22 mouse cellular contexts compared by ENCODE assay signal in genomic region chr2:35287017-35287620, GRCm38 (mm10). TPM values are rescaled to one million over a fixed set of nuclear protein-coding genes. Genes with fewer than 3 reads are reported as not detected.
DNase-seq lines count a peak whose midpoint lies in the region; ATAC-seq and TF ChIP-seq lines count a peak whose summit lies in the region.
"Had no signal": no experiment of that assay in that cellular context is flagged by ENCODE, and none has a peak within 500 bp of the region (broad histone marks: within the 10 kb centered on the region; RNA-seq: fewer than 3 reads in every experiment).

No protein-coding gene starts in this region.

- peaks cover 34% of the 10 kb centered on the region for H3K36me3 ChIP-seq in heart, embryonic 16.5 days (ENCODE audit: control insufficient read depth, insufficient read depth)
- H3K36me3 ChIP-seq in lung, embryonic 15.5 days: peaks cover 13% of the 10 kb centered on the region; the same call in 1 of the 2 replicates
- H3K36me3 ChIP-seq in forebrain, postnatal 0 days (ENCODE audit: insufficient read depth): no peaks in the 10 kb centered on the region
- H3K36me3 ChIP-seq: forebrain, embryonic 12.5 days; midbrain, embryonic 15.5 days; neural tube, embryonic 12.5 days had no signal

- no peak overlapping the region for H3K4me2 ChIP-seq in heart, embryonic 16.5 days (ENCODE audit: low read depth, low read length)
- H3K4me2 ChIP-seq in lung, embryonic 15.5 days: no peak overlapping the region
- no peak overlapping the region for H3K4me2 ChIP-seq in forebrain, postnatal 0 days (ENCODE audit: low read depth)
- H3K4me2 ChIP-seq: embryonic facial prominence, embryonic 12.5 days; forebrain, embryonic 12.5 days; liver, embryonic 12.5 days; midbrain, embryonic 15.5 days; neural tube, embryonic 12.5 days had no signal

- no peak for DNase-seq in heart, adult 8-10 months (ENCODE audit: low spot score)
- DNase-seq in lung, adult 2 months: peak; percentile 69
- peak; percentile 88 for DNase-seq in lung, postnatal 36 days
- no peak for DNase-seq in forebrain, postnatal 0 days
- DNase-seq in cerebellum, adult 9-11 months: no peak
- DNase-seq: adrenal gland, postnatal 10 days; cerebellum, adult 18-20 months; cerebellum, postnatal 25 days; kidney, adult 9 months; kidney, postnatal 25 days had no signal

- WGBS in heart, embryonic 16.5 days: 69% methylated on average over 12 of the region's 12 CpGs
- WGBS in lung, adult 2 months: 53% methylated on average over 12 of the region's 12 CpGs
- WGBS in lung, embryonic 15.5 days: 61% methylated on average over 12 of the region's 12 CpGs
- 81% methylated on average over 12 of the region's 12 CpGs for WGBS in forebrain, postnatal 0 days

- no peak overlapping the region for H3K4me3 ChIP-seq in heart, embryonic 16.5 days (ENCODE audit: low read length)
- H3K4me3 ChIP-seq in lung, adult 2 months (replicated peaks; ENCODE audit: extremely low read depth, low read depth, low read length): no peak overlapping the region
- no peak overlapping the region for H3K4me3 ChIP-seq in lung, embryonic 15.5 days
- H3K4me3 ChIP-seq in forebrain, postnatal 0 days (ENCODE audit: low read depth, low read length): no peak overlapping the region
- H3K4me3 ChIP-seq: embryonic facial prominence, embryonic 12.5 days; erythroblast, embryonic 14.5 days; forebrain, embryonic 12.5 days; layer of hippocampus, adult 2 months; liver, embryonic 12.5 days; midbrain, embryonic 15.5 days; neural tube, embryonic 12.5 days had no signal

- peaks cover 10% of the 10 kb centered on the region for H3K4me1 ChIP-seq in heart, embryonic 16.5 days (ENCODE audit: control insufficient read depth, insufficient read depth, low read length)
- H3K4me1 ChIP-seq in lung, adult 2 months (ENCODE audit: control insufficient read depth, insufficient read depth, low read length): peaks cover 8% of the 10 kb centered on the region
- peaks cover 46% of the 10 kb centered on the region for H3K4me1 ChIP-seq in lung, embryonic 15.5 days
- no peaks in the 10 kb centered on the region for H3K4me1 ChIP-seq in forebrain, postnatal 0 days (ENCODE audit: insufficient read depth)

- TF ChIP-seq CTCF in lung, adult 2 months (IDR thresholded peaks at IDR 0.05; ENCODE audit: insufficient read depth, low read length): no peak
- no peak for TF ChIP-seq CTCF in forebrain, postnatal 0 days (IDR thresholded peaks at IDR 0.05; ENCODE audit: low read depth)

- no peaks in the 10 kb centered on the region for H3K27me3 ChIP-seq in heart, embryonic 16.5 days (ENCODE audit: control insufficient read depth, insufficient read depth, low read length)
- H3K27me3 ChIP-seq in lung, embryonic 15.5 days: peaks cover 5% of the 10 kb centered on the region; the same call in 1 of the 2 replicates
- H3K27me3 ChIP-seq in forebrain, postnatal 0 days (ENCODE audit: insufficient read depth, low read length): peaks cover 6% of the 10 kb centered on the region

- no peak for TF ChIP-seq POLR2A in lung, adult 2 months (IDR thresholded peaks at IDR 0.05; ENCODE audit: borderline replicate concordance, extremely low read depth, low read depth, low read length)

- 0 out of 2 replicates have a peak overlapping the region, but pooled peaks have one; percentile 6 for H3K27ac ChIP-seq in heart, embryonic 16.5 days (ENCODE audit: low read length)
- peak overlapping the region; percentile 82 for H3K27ac ChIP-seq in lung, embryonic 15.5 days
- no peak overlapping the region for H3K27ac ChIP-seq in forebrain, postnatal 0 days (ENCODE audit: low read depth, low read length)
- H3K27ac ChIP-seq: embryonic facial prominence, embryonic 12.5 days; forebrain, embryonic 12.5 days; hindbrain, postnatal 0 days; layer of hippocampus, adult 2 months; liver, embryonic 12.5 days; macrophage; midbrain, embryonic 15.5 days; neural tube, embryonic 12.5 days had no signal

- no peaks in the 10 kb centered on the region for H3K9me3 ChIP-seq in heart, embryonic 16.5 days (replicated peaks; ENCODE audit: control insufficient read depth, low read length)
- H3K9me3 ChIP-seq in lung, embryonic 15.5 days: no peaks in the 10 kb centered on the region
- H3K9me3 ChIP-seq in forebrain, postnatal 0 days (ENCODE audit: low read length): no peaks in the 10 kb centered on the region
- H3K9me3 ChIP-seq: embryonic facial prominence, embryonic 12.5 days; forebrain, embryonic 12.5 days; liver, embryonic 12.5 days; midbrain, embryonic 15.5 days; neural tube, embryonic 12.5 days had no signal

- no peak overlapping the region for H3K9ac ChIP-seq in heart, embryonic 16.5 days (ENCODE audit: low read length)
- no peak overlapping the region for H3K9ac ChIP-seq in lung, embryonic 15.5 days
- H3K9ac ChIP-seq in forebrain, postnatal 0 days: no peak overlapping the region
- H3K9ac ChIP-seq: embryonic facial prominence, embryonic 12.5 days; forebrain, embryonic 12.5 days; liver, embryonic 12.5 days; midbrain, embryonic 15.5 days; neural tube, embryonic 12.5 days had no signal

- no peak for ATAC-seq in heart, embryonic 16.5 days (replicated peaks; ENCODE audit: extremely low read depth, insufficient read depth, low FRiP score)
- peak; percentile 64 for ATAC-seq in lung, embryonic 15.5 days (ENCODE audit: borderline replicate concordance, extremely low read depth, low FRiP score, low TSS enrichment)
- ATAC-seq in forebrain, postnatal 0 days: no peak
- ATAC-seq: hindbrain, postnatal 0 days; intestine, embryonic 16.5 days; liver, embryonic 12.5 days; midbrain, embryonic 15.5 days had no signal

RNA-seq across cellular contexts. Expression of gene Gsn, which starts 30.9 kb away (rescaled TPM):
- polyA plus RNA-seq in heart, embryonic 16.5 days (2015; fragmentation: Nextera tagmentation; extraction: Ambion mirVana): 348 and 376 TPM in 2 replicates
- total RNA-seq in heart, adult 8-10 months (2022): 100 to 1,000 TPM; 584 to 827 (median 671) TPM
- 2,994 and 3,301 TPM in 2 replicates for polyA plus RNA-seq in lung, adult 2 months (2012; rRNA removed)
- polyA plus RNA-seq in lung, embryonic 15.5 days (2015; fragmentation: Nextera tagmentation; extraction: Ambion mirVana): 170 and 187 TPM in 2 replicates
- total RNA-seq in forebrain, postnatal 0 days (2014; rRNA removed): 24.3 and 30.3 TPM in 2 replicates
- polyA plus RNA-seq in forebrain, postnatal 0 days (2015; fragmentation: Nextera tagmentation; extraction: Ambion mirVana): 24.3 and 27.2 TPM in 2 replicates

RNA-seq across cellular contexts. Expression of gene Stom, which starts 49.7 kb away (rescaled TPM):
- polyA plus RNA-seq in heart, embryonic 16.5 days (2015; fragmentation: Nextera tagmentation; extraction: Ambion mirVana): 61.1 and 64.2 TPM in 2 replicates
- 100 to 1,000 TPM in 2 of 4 experiments, 10 to 100 TPM in 2; 83.8 to 137 (median 102) TPM for total RNA-seq in heart, adult 8-10 months (2022)
- polyA plus RNA-seq in lung, adult 2 months (2012; rRNA removed): 45.1 and 69.5 TPM in 2 replicates
- polyA plus RNA-seq in lung, embryonic 15.5 days (2015; fragmentation: Nextera tagmentation; extraction: Ambion mirVana): 50.6 and 53.4 TPM in 2 replicates
- 16.9 and 23.3 TPM in 2 replicates for total RNA-seq in forebrain, postnatal 0 days (2014; rRNA removed)
- 16.2 and 18.9 TPM in 2 replicates for polyA plus RNA-seq in forebrain, postnatal 0 days (2015; fragmentation: Nextera tagmentation; extraction: Ambion mirVana)

Comparison
In these comparisons a context has a peak if more than half of its experiments do, and no peak if none do; other contexts are left out.
1. DNase-seq: peak in lung, adult 2 months (single experiment) and lung, postnatal 36 days (single experiment); none in heart, adult 8-10 months (single experiment), forebrain, postnatal 0 days (single experiment) and cerebellum, adult 9-11 months (single experiment).